Mouse (Mus musculus) neural tube, embryonic 12.5 days (tissue): Measurements from ENCODE around the gene Chrnb1. TPM values are rescaled to one million over a fixed set of nuclear protein-coding genes. Genes with fewer than 3 reads are reported as not detected.

Experiments used
- ATAC-seq: fragments of 200-750 bp; cut with Nextera tagmentation; 2 replicates; pipeline ENCODE4 v1.8.0; 2017; ENCODE audit warnings: low read depth, mild to moderate bottlenecking, moderate TSS enrichment, moderate library complexity; ENCODE audit not compliant: low FRiP score
- H3K27ac ChIP-seq: fragments of 300-500 bp; sonication (generic); 2 replicates; pipeline ENCODE4 v1.5.1; 2016
- H3K27me3 ChIP-seq: fragments of 300-500 bp; sonication (generic); replicated peaks from 2 replicates; pipeline ENCODE4 v1.6.1; 2016; ENCODE audit warnings: mild to moderate bottlenecking
- H3K36me3 ChIP-seq: fragments of 300-500 bp; sonication (generic); 2 replicates; pipeline ENCODE4 v1.6.1; 2016; ENCODE audit warnings: mild to moderate bottlenecking
- H3K4me1 ChIP-seq: fragments of 300-500 bp; sonication (generic); 2 replicates; pipeline ENCODE4 v1.6.1; 2016
- H3K4me2 ChIP-seq: fragments of 300-500 bp; sonication (generic); replicated peaks from 2 replicates; pipeline ENCODE4 v1.6.1; 2016; ENCODE audit warnings: mild to moderate bottlenecking
- H3K4me3 ChIP-seq: fragments of 300-500 bp; sonication (generic); 2 replicates; pipeline ENCODE4 v1.5.1; 2016
- H3K9ac ChIP-seq: fragments of 300-500 bp; sonication (generic); 2 replicates; pipeline ENCODE4 v1.6.1; 2016; ENCODE audit warnings: mild to moderate bottlenecking
- H3K9me3 ChIP-seq: fragments of 300-500 bp; sonication (generic); 2 replicates; pipeline ENCODE4 v1.6.1; 2016; ENCODE audit warnings: mild to moderate bottlenecking
- WGBS: fragments of 180-500 bp; shearing (Covaris S2); methylation state at CpG from one replicate; pipeline ENCODE4 v1.1.7; 2016; 5-methylcytosine and 5-hydroxymethylcytosine counted together
- polyA plus RNA-seq: library from polyadenylated mRNA; unstranded; fragments of >200 nt; fragmentation: Nextera tagmentation; extraction: Ambion mirVana; gene quantifications from 2 replicates; pipeline ENCODE4 v1.2.1, GENCODE M21; 2016

Chrnb1 gene
- polyA plus RNA-seq, 1 experiment from 2014 or later: 5.8 TPM

GRCm38 (mm10) chr11:69765221-69766125, 30.3 kb downstream of the Chrnb1 start, which contains the start of gene Zbtb4:
Gene Zbtb4 (plus strand): TSS chr11:69765912.
- H3K4me2 ChIP-seq: peak within 1 kb of the TSS; percentile 81
- peak; percentile 69; the same call in 1 of the 2 replicates for ATAC-seq

DNA sequence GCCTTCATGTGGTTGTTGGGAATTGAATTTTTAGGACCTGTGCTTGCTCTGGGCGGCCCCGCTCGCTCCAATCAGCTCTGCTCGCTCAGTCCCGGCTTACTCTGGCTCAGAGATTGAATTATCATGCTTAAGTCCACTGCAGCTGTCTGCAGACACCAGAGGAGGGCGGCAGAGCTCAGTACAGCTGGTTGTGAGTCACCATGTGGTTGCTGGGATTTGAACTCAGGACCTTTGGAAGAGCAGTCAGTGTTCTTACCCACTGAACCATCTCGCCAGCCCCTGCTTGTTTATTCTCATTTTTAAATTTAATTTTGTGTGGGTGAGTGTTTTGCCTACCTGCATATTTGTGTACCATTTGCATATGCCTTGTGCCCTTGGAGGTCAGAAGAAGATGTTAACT, 32.2 kb downstream of the Chrnb1 start:
- Histone ChIP-seq H3K27ac (no peak overlapping the region), H3K4me1 (peaks cover 31% of the 10 kb centered on the region), H3K4me2 (no peak overlapping the region), H3K4me3 (no peak overlapping the region), H3K27me3 (no peaks in the 10 kb centered on the region), H3K9ac (no peak overlapping the region), H3K36me3 (no peaks in the 10 kb centered on the region), H3K9me3 (no peaks in the 10 kb centered on the region)
- 64% methylated on average over 7 of the region's 7 CpGs for WGBS
- ATAC-seq: no peak

More at GRCm38 (mm10) chr11:69765221-69766125, 30.3 kb downstream of the Chrnb1 start, which contains the start of gene Zbtb4:
- peaks cover 22% of the 10 kb centered on the region for H3K4me1 ChIP-seq
- WGBS: 19% methylated on average over 45 of the region's 55 CpGs
- peak within 1 kb of the TSS; percentile 79 for H3K4me3 ChIP-seq
- H3K9me3 ChIP-seq: no peaks in the 10 kb centered on the region
- no peaks in the 10 kb centered on the region for H3K36me3 ChIP-seq
- no peaks in the 10 kb centered on the region for H3K27me3 ChIP-seq
- H3K9ac ChIP-seq: peak within 1 kb of the TSS; percentile 92
- H3K27ac ChIP-seq: peak within 1 kb of the TSS; percentile 55; the same call in 1 of the 2 replicates

GRCm38 (mm10) chr11:69761868-69762267, 33.9 kb downstream of the Chrnb1 start, which contains the start of gene Slc35g3:
Gene Slc35g3 (minus strand): TSS chr11:69761968.
- Histone ChIP-seq H3K27me3 (no peaks in the 10 kb centered on the region), H3K9me3 (no peaks in the 10 kb centered on the region), H3K36me3 (no peaks in the 10 kb centered on the region), H3K4me1 (peaks cover 29% of the 10 kb centered on the region), H3K4me3 (no peak within 1 kb of the TSS), H3K4me2 (no peak within 1 kb of the TSS), H3K27ac (peak within 1 kb of the TSS; percentile 97; the same call in 1 of the 2 replicates), H3K9ac (no peak within 1 kb of the TSS; the same call in 1 of the 2 replicates)
- no peak for ATAC-seq
- 81% methylated on average over 1 of the region's 1 CpGs for WGBS

DNA sequence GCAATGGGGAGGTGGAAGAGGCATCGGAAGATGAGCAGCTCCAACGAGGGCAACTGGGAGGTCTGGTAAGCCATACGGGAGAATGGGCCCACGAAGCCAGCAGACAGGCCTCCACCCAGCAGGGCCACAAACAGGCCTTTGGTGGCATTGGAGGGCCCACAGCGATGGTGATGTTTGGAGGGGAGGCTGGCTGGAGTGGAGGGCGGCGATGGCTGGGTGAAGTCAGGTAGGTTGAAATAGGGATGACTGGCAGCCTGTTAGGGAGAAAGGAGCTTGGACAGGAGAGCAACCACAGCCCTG, 34.9 kb downstream of the Chrnb1 start:
- Histone ChIP-seq H3K27ac (peak overlapping the region; percentile 97; the same call in 1 of the 2 replicates), H3K9ac (no peak overlapping the region; the same call in 1 of the 2 replicates)

DNA sequence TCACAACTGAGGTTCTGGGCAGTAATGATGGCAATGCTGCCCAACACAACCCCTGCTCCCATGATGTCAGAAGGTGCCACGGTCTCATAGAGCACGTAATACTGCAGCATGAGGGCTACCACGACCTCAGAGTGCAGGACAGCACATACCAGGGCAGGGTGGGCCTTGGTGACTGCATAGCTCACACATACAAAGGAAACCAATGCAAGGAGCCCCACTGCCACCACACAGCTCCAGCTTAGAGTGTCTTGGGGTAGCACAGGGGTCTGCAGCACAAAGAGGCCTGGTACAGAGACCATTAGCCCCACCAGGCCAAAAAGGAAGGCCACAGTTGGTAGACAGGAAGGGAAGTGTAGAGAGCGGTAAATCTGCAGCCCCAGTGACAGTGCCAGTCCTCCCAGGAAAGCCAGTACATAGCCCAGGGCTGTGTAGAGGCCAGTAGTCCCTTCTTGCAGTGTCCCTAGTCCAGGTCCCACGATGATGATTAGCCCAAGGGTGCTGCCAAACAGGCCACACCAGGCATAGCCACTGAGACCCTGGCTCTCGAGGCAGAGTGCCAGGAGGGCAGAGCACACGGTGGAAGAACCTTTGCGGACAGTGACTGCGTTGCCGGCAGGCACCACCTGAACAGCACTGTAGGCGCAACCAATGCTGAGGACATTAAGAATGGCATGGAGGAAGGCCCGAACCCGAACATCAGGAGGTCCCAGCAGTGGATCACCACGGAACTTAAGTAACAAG, 35.4 kb downstream of the Chrnb1 start:
- Histone ChIP-seq H3K9ac (peak overlapping the region; percentile 84; the same call in 1 of the 2 replicates), H3K36me3 (no peaks in the 10 kb centered on the region), H3K27me3 (no peaks in the 10 kb centered on the region), H3K4me1 (peaks cover 36% of the 10 kb centered on the region), H3K9me3 (no peaks in the 10 kb centered on the region), H3K27ac (peak overlapping the region; percentile 97), H3K4me3 (no peak overlapping the region), H3K4me2 (peak overlapping the region; percentile 74)
- no peak for ATAC-seq
- WGBS: 82% methylated on average over 14 of the region's 14 CpGs

More for the DNA sequence above, 34.9 kb downstream of the Chrnb1 start:
- peaks cover 31% of the 10 kb centered on the region for H3K4me1 ChIP-seq
- H3K27me3 ChIP-seq: no peaks in the 10 kb centered on the region
- H3K9me3 ChIP-seq: no peaks in the 10 kb centered on the region
- H3K4me2 ChIP-seq: no peak overlapping the region
- no peak for ATAC-seq
- H3K36me3 ChIP-seq: no peaks in the 10 kb centered on the region
- WGBS: 94% methylated on average over 7 of the region's 7 CpGs
- H3K4me3 ChIP-seq: no peak overlapping the region

DNA sequence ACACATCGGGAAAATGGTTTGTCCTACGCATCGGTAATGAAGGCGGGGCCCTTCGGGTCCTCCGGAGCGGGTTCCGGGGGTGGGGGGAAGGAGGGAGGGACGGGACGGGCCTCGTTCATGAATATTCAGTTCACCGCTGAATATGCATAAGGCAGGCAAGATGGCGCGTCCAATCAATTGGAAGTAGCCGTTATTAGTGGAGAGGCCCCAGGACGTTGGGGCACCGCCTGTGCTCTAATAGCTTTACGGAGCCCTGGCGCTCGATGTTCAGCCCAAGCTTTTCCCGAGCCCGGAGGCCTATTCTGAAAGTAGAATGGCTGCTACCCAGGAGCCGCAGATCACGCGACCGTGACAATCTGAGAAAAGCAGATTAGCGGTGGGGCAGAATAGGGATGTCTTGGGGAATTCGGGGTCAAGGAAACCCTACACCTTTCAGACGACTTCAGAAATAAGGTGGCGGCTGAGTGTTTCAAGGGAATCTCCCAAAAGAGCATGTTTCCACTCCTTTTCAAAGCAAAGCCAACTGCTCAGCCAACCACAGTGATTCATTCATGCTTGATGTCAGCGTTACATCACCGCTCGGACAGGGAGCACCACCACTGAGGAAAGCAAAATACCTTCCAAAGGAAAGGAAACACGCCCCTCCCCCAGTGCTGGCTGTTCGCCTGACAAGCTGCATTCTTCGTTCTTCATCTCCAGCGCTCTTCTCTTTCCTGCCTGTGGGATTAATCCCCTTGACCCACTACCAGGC, 36.6 kb downstream of the Chrnb1 start:
- H3K4me2 ChIP-seq: peak overlapping the region; percentile 74
- peak overlapping the region; percentile 97 for H3K27ac ChIP-seq
- peak overlapping the region; percentile 55 for H3K4me3 ChIP-seq
- WGBS: under 1% methylated on average over 37 of the region's 37 CpGs
- no peaks in the 10 kb centered on the region for H3K27me3 ChIP-seq
- H3K9ac ChIP-seq: peak overlapping the region; percentile 84
- no peaks in the 10 kb centered on the region for H3K9me3 ChIP-seq
- ATAC-seq: peak; percentile 91
- H3K4me1 ChIP-seq: peaks cover 45% of the 10 kb centered on the region
- H3K36me3 ChIP-seq: no peaks in the 10 kb centered on the region

DNA sequence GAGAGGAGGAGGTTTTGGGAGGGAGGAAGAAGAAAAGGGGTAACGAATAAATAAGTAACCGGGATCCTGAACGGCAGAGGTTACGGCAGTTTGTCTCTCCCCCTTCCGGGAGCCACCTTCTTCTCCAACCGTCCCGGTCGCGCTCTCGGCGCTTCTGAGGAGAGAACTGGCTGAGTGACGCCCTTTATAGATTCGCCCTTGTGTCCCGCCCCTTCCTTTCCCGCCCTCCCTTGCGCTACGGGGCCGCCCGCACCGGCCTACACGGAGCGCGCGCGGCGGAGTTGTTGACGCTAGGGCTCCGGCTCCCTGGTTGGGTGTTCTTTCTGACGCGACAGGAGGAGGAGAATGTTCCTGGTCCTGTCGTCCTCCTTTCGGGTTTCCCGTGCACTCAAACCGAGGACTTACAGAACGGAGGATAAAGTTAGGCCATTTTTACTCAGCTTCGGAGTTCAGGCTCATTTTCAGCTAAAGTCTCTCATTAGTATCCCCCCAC, 37.2 kb downstream of the Chrnb1 start, which contains the start of gene Polr2a:
TSS of gene Polr2a (minus strand) at position 160 of the 493 bp plus-strand sequence.
- Histone ChIP-seq H3K4me1 (peaks cover 46% of the 10 kb centered on the region), H3K27ac (peak within 1 kb of the TSS; percentile 97), H3K4me3 (peak within 1 kb of the TSS; percentile 55), H3K36me3 (no peaks in the 10 kb centered on the region), H3K4me2 (peak within 1 kb of the TSS; percentile 74), H3K9ac (peak within 1 kb of the TSS; percentile 84), H3K9me3 (no peaks in the 10 kb centered on the region), H3K27me3 (no peaks in the 10 kb centered on the region)
- WGBS: under 1% methylated on average over 32 of the region's 36 CpGs
- peak; percentile 97 for ATAC-seq

- Histone ChIP-seq H3K4me1 (peaks cover 47% of the 10 kb centered on the region), H3K27ac (peak overlapping the region; percentile 97), H3K27me3 (no peaks in the 10 kb centered on the region), H3K4me2 (peak overlapping the region; percentile 74), H3K4me3 (peak overlapping the region; percentile 55), H3K9me3 (no peaks in the 10 kb centered on the region), H3K36me3 (no peaks in the 10 kb centered on the region), H3K9ac (peak overlapping the region; percentile 84)
- ATAC-seq: peak; percentile 85
- under 1% methylated on average over 26 of the region's 26 CpGs for WGBS
Observed at GRCm38 (mm10) chr11:69758090-69758456, 37.7 kb downstream of the Chrnb1 start.

GRCm38 (mm10) chr11:69757303-69758089, 38.2 kb downstream of the Chrnb1 start:
- Histone ChIP-seq H3K36me3 (no peaks in the 10 kb centered on the region), H3K4me2 (peak overlapping the region; percentile 74), H3K27me3 (no peaks in the 10 kb centered on the region), H3K27ac (0 out of 2 replicates have a peak overlapping the region, but pooled peaks have one; percentile 97), H3K9ac (peak overlapping the region; percentile 84), H3K4me3 (peak overlapping the region; percentile 55), H3K9me3 (no peaks in the 10 kb centered on the region), H3K4me1 (peaks cover 49% of the 10 kb centered on the region)
- ATAC-seq: no peak
- 45% methylated on average over 9 of the region's 9 CpGs for WGBS

DNA sequence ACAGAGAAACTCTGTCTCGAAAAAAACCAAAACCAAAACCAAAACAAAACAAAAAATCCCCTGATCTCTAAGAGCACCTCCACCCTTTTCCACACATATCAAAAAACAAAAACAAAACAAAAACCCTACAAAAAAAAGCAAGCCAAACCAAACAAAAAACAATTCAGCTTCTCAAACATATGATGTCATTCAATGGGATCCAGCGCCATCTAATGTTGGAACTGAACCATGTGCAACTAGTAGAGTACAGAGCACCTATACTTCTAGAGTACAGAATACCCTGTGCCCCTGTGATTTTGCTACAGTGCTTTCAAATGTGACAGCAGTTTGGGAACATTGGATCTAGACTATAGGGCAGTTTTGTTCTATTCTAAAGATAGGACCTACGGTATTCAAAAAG, 41.0 kb downstream of the Chrnb1 start:
- WGBS: 63% methylated on average over 3 of the region's 3 CpGs
- peaks cover 36% of the 10 kb centered on the region for H3K4me1 ChIP-seq
- H3K27ac ChIP-seq: no peak overlapping the region
- H3K9ac ChIP-seq: no peak overlapping the region
- H3K27me3 ChIP-seq: no peaks in the 10 kb centered on the region
- no peaks in the 10 kb centered on the region for H3K36me3 ChIP-seq
- ATAC-seq: no peak
- peak overlapping the region; percentile 74 for H3K4me2 ChIP-seq
- H3K4me3 ChIP-seq: no peak overlapping the region
- no peaks in the 10 kb centered on the region for H3K9me3 ChIP-seq

DNA sequence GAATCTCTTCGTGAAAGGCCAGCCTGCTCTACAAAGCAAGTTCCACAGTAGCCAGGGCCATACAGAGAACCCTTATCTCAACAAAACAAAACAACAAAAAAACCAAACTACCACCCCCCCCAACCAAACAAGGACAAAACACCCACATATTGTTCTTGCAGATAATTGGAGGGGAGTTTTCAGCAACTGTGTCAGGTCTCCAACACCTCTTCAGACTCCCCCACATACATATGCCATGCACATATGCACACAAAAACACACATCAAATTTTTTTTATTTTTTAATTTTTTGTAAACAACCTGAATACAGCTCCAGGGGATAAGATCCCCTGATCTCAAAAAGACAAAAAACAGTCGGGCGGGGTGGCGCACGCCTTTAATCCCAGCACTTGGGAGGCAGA, 41.5 kb downstream of the Chrnb1 start:
- no peak overlapping the region for H3K4me3 ChIP-seq
- H3K9ac ChIP-seq: no peak overlapping the region
- H3K27ac ChIP-seq: no peak overlapping the region
- H3K9me3 ChIP-seq: no peaks in the 10 kb centered on the region
- H3K4me2 ChIP-seq: peak overlapping the region; percentile 74; the same call in 1 of the 2 replicates
- no peaks in the 10 kb centered on the region for H3K27me3 ChIP-seq
- WGBS: 93% methylated on average over 5 of the region's 5 CpGs
- no peaks in the 10 kb centered on the region for H3K36me3 ChIP-seq
- no peak for ATAC-seq
- H3K4me1 ChIP-seq: peaks cover 35% of the 10 kb centered on the region
